Mouse (Mus musculus): ENCODE results near the gene Rerg. TPM values are rescaled to one million over a fixed set of nuclear protein-coding genes. Genes with fewer than 3 reads are reported as not detected.
A peak's percentile ranks its signal among the peaks of the same experiment; 100 is the strongest.
"Not testable (repeated sequence)": the region's sequence is repeated elsewhere in the genome, so short reads cannot be mapped to it uniquely, and the experiment has no call there.

Rerg gene
- polyA plus RNA-seq, 1 experiment from 2014 or later, result 21.3 TPM

DNA sequence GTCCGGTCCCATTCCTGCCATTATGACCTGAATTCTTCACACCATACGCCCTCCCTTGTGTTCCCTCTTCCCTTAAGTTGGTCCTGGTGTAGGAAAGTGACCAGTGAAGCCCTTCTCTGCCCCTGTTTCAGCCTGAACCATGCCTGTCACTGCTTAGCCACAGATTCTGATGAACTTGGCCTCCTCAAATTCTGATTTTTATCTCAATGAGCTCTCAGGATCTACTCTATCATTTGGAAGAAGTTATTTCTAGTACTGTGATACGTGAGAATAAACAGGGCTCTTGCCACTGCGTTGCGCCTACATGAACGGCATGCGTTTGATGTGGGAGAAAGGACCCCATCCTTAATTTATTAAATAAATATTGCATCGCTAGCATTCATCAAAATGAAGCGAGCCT lies 117.3 kb downstream of the Rerg start:
- DNase-seq (no peak), ATAC-seq (ENCODE audit: insufficient read depth) (no peak)
- no peak overlapping the region for H3K4me3 ChIP-seq (ENCODE audit: low read depth, low read length)
- H3K27ac ChIP-seq (ENCODE audit: low read depth), result no peak overlapping the region
- 86% methylated on average over 9 of the region's 9 CpGs for WGBS
- TF ChIP-seq CTCF (IDR thresholded peaks at IDR 0.05; ENCODE audit: low read depth), result no peak
- H3K4me1 ChIP-seq (ENCODE audit: insufficient read depth), result no peaks in the 10 kb centered on the region
- no peaks in the 10 kb centered on the region for H3K27me3 ChIP-seq (ENCODE audit: insufficient read depth, low read length)
- peaks cover 4% of the 10 kb centered on the region; the same call in 1 of the 2 replicates for H3K9me3 ChIP-seq (ENCODE audit: low read depth, low read length)
- H3K36me3 ChIP-seq (ENCODE audit: insufficient read depth), result peaks cover 4% of the 10 kb centered on the region; the same call in 1 of the 2 replicates
- H3K9ac ChIP-seq, result no peak overlapping the region
- H3K4me2 ChIP-seq, result no peak overlapping the region

DNA sequence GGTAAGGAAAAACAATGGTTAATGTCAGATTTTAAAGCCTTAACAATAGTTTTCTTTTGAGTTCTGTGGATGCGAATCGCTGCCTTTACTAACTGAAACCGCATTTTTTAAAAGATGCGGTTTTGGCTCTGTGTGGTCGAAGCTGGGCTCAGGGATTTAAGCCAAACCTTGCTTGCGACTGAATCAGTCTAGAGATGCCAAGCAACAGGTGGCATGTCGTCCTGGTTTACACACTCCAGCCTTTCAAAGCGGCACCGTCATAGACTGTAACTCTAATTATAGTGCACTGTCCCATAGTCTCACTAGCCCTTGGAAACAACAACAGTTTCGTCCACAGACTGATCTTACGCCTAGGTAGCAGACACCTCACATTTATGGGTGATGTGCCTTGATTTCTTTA lies 123.3 kb downstream of the Rerg start:
- Histone ChIP-seq H3K4me3 (ENCODE audit: low read depth, low read length) (no peak overlapping the region), H3K27ac (ENCODE audit: low read depth) (no peak overlapping the region), H3K27me3 (ENCODE audit: insufficient read depth, low read length) (no peaks in the 10 kb centered on the region), H3K9ac (no peak overlapping the region), H3K36me3 (ENCODE audit: insufficient read depth) (no peaks in the 10 kb centered on the region), H3K4me1 (ENCODE audit: insufficient read depth) (no peaks in the 10 kb centered on the region), H3K4me2 (no peak overlapping the region), H3K9me3 (ENCODE audit: low read depth, low read length) (peaks cover 4% of the 10 kb centered on the region; the same call in 1 of the 2 replicates)
- 89% methylated on average over 11 of the region's 11 CpGs for WGBS
- no peak for TF ChIP-seq CTCF (IDR thresholded peaks at IDR 0.05; ENCODE audit: low read depth)
- no peak for DNase-seq
- no peak for ATAC-seq (ENCODE audit: insufficient read depth)

DNA sequence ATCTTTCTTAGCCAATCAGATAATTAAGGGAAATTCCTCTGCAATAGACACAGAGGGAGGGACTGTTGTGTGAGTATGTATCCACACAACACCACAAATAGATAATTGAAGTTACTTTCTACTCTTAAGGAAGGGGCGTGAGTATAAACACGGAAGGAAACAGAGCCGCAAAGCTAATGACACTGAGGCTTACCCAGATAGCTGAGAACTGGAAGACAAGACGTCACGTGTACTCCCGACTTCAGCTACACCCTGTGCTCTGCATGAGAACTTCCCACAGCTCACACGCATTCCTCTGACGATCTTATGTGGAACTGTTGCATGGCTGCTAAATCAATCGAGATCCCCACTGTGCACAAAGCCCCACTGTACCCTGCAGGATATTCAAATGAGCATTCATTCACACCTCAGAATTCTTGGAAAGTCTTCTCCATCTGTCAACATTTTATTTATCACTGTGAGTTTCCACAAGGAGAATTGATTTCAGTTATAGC lies 125.2 kb downstream of the Rerg start:
- no peak for TF ChIP-seq CTCF (IDR thresholded peaks at IDR 0.05; ENCODE audit: low read depth)
- Histone ChIP-seq H3K9me3 (ENCODE audit: low read depth, low read length) (peaks cover 4% of the 10 kb centered on the region; the same call in 1 of the 2 replicates), H3K4me3 (ENCODE audit: low read depth, low read length) (no peak overlapping the region), H3K4me2 (no peak overlapping the region), H3K9ac (no peak overlapping the region), H3K4me1 (ENCODE audit: insufficient read depth) (no peaks in the 10 kb centered on the region), H3K27ac (ENCODE audit: low read depth) (no peak overlapping the region), H3K27me3 (ENCODE audit: insufficient read depth, low read length) (no peaks in the 10 kb centered on the region), H3K36me3 (ENCODE audit: insufficient read depth) (no peaks in the 10 kb centered on the region)
- 55% methylated on average over 9 of the region's 9 CpGs for WGBS
- DNase-seq, result peak; percentile 9
- no peak for ATAC-seq (ENCODE audit: insufficient read depth)

DNA sequence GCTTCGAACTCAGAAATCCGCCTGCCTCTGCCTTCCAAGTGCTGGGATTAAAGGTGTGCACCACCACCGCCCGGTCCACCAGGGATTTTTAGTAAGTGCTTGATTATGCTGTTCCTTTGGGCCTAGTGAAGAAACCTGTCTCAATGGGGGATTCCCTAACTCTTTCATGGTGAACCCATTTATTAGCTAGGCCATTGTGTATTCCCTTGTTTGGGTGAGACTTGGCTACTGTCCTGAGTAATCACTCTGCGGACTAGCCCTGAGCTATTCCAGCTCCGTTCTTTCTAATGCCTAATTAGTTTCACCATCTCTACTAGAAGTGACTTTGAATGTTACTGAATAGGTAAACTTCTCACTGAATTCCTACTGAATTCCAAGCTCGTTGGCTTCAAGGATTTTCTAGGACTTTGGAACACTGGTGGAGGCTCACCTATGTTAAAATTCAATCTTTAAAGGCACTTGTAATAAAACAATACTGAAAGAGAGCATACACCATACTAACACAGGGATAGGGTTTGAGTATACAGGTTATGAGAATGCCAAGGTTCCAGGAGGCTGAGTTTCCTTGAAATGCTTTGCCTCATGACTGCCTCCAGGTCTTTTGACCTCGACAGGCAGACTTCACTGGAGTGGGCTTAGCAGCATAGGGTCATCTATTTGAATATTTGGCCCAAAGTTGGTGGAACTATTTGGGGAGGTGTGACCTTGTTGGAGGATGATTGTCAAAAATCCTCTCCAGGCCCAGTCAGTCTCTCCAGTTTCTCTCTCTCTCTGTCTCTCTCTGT lies 134.5 kb downstream of the Rerg start:
- DNase-seq, result not testable (repeated sequence)

DNA sequence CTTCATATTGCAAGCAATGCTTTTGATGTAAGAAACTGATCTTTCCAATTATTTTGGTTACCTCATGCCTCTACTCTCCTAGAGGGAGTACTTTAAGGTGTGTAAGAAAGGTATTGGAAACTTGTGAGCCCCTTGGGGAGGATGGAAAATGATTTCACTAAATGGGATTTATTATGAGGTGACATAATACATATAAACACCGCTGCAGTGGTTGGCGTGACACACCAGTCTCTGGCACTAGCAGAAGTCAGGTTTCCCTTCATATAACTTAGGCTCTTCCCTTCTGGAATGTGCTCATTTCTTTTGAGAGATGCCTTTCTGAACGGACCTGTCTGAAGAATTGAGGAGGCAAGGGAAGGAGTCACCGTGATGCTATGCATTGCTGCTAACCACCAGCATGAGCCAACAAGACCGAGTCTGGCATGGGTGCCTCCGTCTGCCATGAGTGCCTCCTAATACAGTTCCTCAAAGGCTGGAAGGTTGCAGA lies 139.6 kb downstream of the Rerg start:
- Histone ChIP-seq H3K27me3 (ENCODE audit: insufficient read depth, low read length) (no peaks in the 10 kb centered on the region), H3K9me3 (ENCODE audit: low read depth, low read length) (no peaks in the 10 kb centered on the region), H3K36me3 (ENCODE audit: insufficient read depth) (no peaks in the 10 kb centered on the region), H3K9ac (no peak overlapping the region), H3K27ac (ENCODE audit: low read depth) (no peak overlapping the region), H3K4me3 (ENCODE audit: low read depth, low read length) (no peak overlapping the region), H3K4me1 (ENCODE audit: insufficient read depth) (no peaks in the 10 kb centered on the region), H3K4me2 (no peak overlapping the region)
- DNase-seq (no peak), ATAC-seq (ENCODE audit: insufficient read depth) (no peak)
- no peak for TF ChIP-seq CTCF (IDR thresholded peaks at IDR 0.05; ENCODE audit: low read depth)
- 80% methylated on average over 6 of the region's 6 CpGs for WGBS

More for the DNA sequence above, 134.5 kb downstream of the Rerg start:
- H3K4me3 ChIP-seq (ENCODE audit: low read depth, low read length); H3K9ac ChIP-seq; H3K36me3 ChIP-seq (ENCODE audit: insufficient read depth); H3K9me3 ChIP-seq (ENCODE audit: low read depth, low read length); ATAC-seq (ENCODE audit: insufficient read depth); H3K27me3 ChIP-seq (ENCODE audit: insufficient read depth, low read length); H3K4me2 ChIP-seq; H3K27ac ChIP-seq (ENCODE audit: low read depth); H3K4me1 ChIP-seq (ENCODE audit: insufficient read depth): not testable (repeated sequence)
- 86% methylated on average over 8 of the region's 8 CpGs for WGBS

DNA sequence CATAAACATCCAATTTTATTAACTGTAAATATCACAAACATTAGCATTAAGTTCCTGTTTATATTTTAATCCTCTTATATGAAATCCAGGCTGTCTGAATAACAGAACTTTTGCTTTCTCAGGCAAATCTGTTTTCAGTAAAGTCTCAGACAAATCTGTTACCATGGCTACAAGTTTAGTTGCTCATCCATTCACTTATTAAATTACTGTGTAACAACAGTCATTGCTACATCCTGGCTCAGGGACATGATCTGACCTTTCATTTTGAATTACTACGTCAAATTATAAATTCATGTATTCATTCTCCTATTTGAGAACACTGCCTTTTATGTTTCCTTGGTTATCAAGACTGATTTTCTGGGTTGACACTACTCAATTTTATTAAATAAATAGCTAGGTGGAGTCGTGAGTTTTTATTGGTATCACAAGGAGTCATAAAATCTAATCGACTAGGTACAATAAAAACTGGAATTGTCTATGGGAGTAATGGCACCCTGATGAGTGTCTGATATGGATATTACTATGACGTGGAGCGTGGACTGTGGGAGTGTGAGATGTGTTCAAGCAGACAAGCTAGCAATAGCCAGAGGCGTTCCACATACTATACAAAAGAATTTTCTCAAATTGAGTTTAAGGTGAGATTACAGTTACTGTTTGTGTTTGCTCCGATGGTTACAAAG lies 140.2 kb downstream of the Rerg start:
- 77% methylated on average over 7 of the region's 7 CpGs for WGBS

DNA sequence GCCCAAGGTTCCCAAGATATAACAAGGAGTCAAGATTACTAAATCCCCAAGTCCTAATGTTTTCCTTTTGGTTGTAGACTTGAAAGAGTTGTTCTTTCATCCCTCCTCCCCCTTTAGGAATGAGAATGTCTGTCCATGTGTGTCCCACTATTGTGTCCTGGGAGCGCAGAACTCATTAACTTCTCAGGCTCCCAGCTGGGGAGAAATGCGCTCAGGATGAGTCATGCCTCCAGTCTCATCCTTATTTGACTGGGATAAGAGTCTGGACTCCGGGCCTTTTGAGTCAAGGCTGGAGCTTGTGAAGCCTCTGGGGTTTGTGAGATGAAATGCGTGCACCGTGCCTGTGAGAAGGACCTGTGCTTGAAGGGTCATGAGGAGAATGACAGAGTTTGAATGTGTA lies 144.8 kb downstream of the Rerg start:
- no peak overlapping the region for H3K4me2 ChIP-seq
- H3K9ac ChIP-seq, result no peak overlapping the region
- no peak overlapping the region for H3K4me3 ChIP-seq (ENCODE audit: low read depth, low read length)
- no peaks in the 10 kb centered on the region for H3K9me3 ChIP-seq (ENCODE audit: low read depth, low read length)
- WGBS, result 80% methylated on average over 5 of the region's 5 CpGs
- DNase-seq (no peak), ATAC-seq (ENCODE audit: insufficient read depth) (no peak)
- TF ChIP-seq CTCF (IDR thresholded peaks at IDR 0.05; ENCODE audit: low read depth), result no peak
- H3K4me1 ChIP-seq (ENCODE audit: insufficient read depth), result no peaks in the 10 kb centered on the region
- H3K27me3 ChIP-seq (ENCODE audit: insufficient read depth, low read length), result no peaks in the 10 kb centered on the region
- no peak overlapping the region for H3K27ac ChIP-seq (ENCODE audit: low read depth)
- H3K36me3 ChIP-seq (ENCODE audit: insufficient read depth), result no peaks in the 10 kb centered on the region

More for the DNA sequence above, 140.2 kb downstream of the Rerg start:
- no peak overlapping the region for H3K9ac ChIP-seq
- no peaks in the 10 kb centered on the region for H3K36me3 ChIP-seq (ENCODE audit: insufficient read depth)
- no peak overlapping the region for H3K4me3 ChIP-seq (ENCODE audit: low read depth, low read length)
- ATAC-seq (ENCODE audit: insufficient read depth), result no peak
- TF ChIP-seq CTCF (IDR thresholded peaks at IDR 0.05; ENCODE audit: low read depth), result no peak
- no peak overlapping the region for H3K27ac ChIP-seq (ENCODE audit: low read depth)
- no peaks in the 10 kb centered on the region for H3K27me3 ChIP-seq (ENCODE audit: insufficient read depth, low read length)
- DNase-seq, result no peak
- H3K9me3 ChIP-seq (ENCODE audit: low read depth, low read length), result no peaks in the 10 kb centered on the region
- H3K4me1 ChIP-seq (ENCODE audit: insufficient read depth), result no peaks in the 10 kb centered on the region
- H3K4me2 ChIP-seq, result no peak overlapping the region

Measured in lung, embryonic 14.5 days (tissue).